In genomic region chr11:117936202-117936601, GRCm38 (mm10) we compare ENCODE assay signal across 7 mouse cellular contexts. TPM values are rescaled to one million over a fixed set of nuclear protein-coding genes. Genes with fewer than 3 reads are reported as not detected.
A peak's percentile ranks its signal among the peaks of the same experiment; 100 is the strongest.
DNase-seq lines count a peak whose midpoint lies in the region; ATAC-seq and TF ChIP-seq lines count a peak whose summit lies in the region.

No protein-coding gene starts in this region.

- no peaks in the 10 kb centered on the region for H3K79me2 ChIP-seq in CH12.LX (replicated peaks; ENCODE audit: control insufficient read depth, extremely low read depth, insufficient read depth, poor library complexity, severe bottlenecking)

- TF ChIP-seq CTCF in CH12.LX (conservative IDR thresholded peaks at IDR 0.05 in 1 of 2, IDR thresholded peaks at IDR 0.05 in 1 of 2; ENCODE audit: low read depth in 2 of 2, low read length in 2 of 2) = no peak

- no peak overlapping the region for H3K9ac ChIP-seq in CH12.LX (ENCODE audit: insufficient read depth, low read depth)
- H3K9ac ChIP-seq in heart, embryonic 11.5 days (ENCODE audit: low read depth, low read length) = no peak overlapping the region
- no peak overlapping the region for H3K9ac ChIP-seq in limb, embryonic 13.5 days

- no peak overlapping the region for H3K27ac ChIP-seq in CH12.LX (ENCODE audit: insufficient read depth, low read depth)
- H3K27ac ChIP-seq in heart, embryonic 11.5 days (ENCODE audit: low read depth, low read length) = peak overlapping the region; percentile 29; the same call in 1 of the 2 replicates
- peak overlapping the region; percentile 22; the same call in 1 of the 2 replicates for H3K27ac ChIP-seq in limb, embryonic 13.5 days

- H3K36me3 ChIP-seq in CH12.LX (replicated peaks in 1 of 2; ENCODE audit: control insufficient read depth in 1 of 2, insufficient read depth in 1 of 2, low read length in 1 of 2) = no peaks in the 10 kb centered on the region
- H3K36me3 ChIP-seq in heart, embryonic 11.5 days (ENCODE audit: control insufficient read depth, insufficient read depth, low read length) = no peaks in the 10 kb centered on the region
- no peaks in the 10 kb centered on the region for H3K36me3 ChIP-seq in limb, embryonic 13.5 days

- no peaks in the 10 kb centered on the region for H3K9me3 ChIP-seq in CH12.LX (replicated peaks; ENCODE audit: low read length)
- H3K9me3 ChIP-seq in heart, embryonic 11.5 days (replicated peaks; ENCODE audit: control insufficient read depth, low read length) = no peaks in the 10 kb centered on the region
- H3K9me3 ChIP-seq in limb, embryonic 13.5 days = no peaks in the 10 kb centered on the region

- H3K4me2 ChIP-seq in CH12.LX (ENCODE audit: insufficient read depth, low read depth, poor library complexity, severe bottlenecking) = no peak overlapping the region
- H3K4me2 ChIP-seq in heart, embryonic 11.5 days = no peak overlapping the region; the same call in 1 of the 2 replicates
- H3K4me2 ChIP-seq in limb, embryonic 13.5 days (replicated peaks) = 0 out of 2 replicates have a peak overlapping the region, but pooled peaks have one; percentile 4

- peaks cover 6 to 19% of the 10 kb centered on the region in 2 experiments for H3K4me1 ChIP-seq in CH12.LX (ENCODE audit: control insufficient read depth in 1 of 2, insufficient read depth in 2 of 2)
- H3K4me1 ChIP-seq in heart, embryonic 11.5 days (ENCODE audit: control insufficient read depth, insufficient read depth, low read length) = peaks cover 51% of the 10 kb centered on the region
- H3K4me1 ChIP-seq in limb, embryonic 13.5 days = peaks cover 78% of the 10 kb centered on the region

- H3K4me3 ChIP-seq in CH12.LX (replicated peaks in 1 of 3; ENCODE audit: low read depth in 2 of 3, low read length in 2 of 3, poor library complexity in 1 of 3) = no peak overlapping the region
- no peak overlapping the region for H3K4me3 ChIP-seq in heart, embryonic 11.5 days (ENCODE audit: low read depth, low read length)
- no peak overlapping the region for H3K4me3 ChIP-seq in limb, embryonic 13.5 days

- no peak for TF ChIP-seq RAD21 in CH12.LX (IDR thresholded peaks at IDR 0.05; ENCODE audit: low read depth, low read length)

- DNase-seq in CH12.LX (ENCODE audit: extremely low read depth) = no peak
- DNase-seq in R1 (ENCODE audit: low read depth, low spot score) = peak; percentile 51
- peak; percentile 69 for DNase-seq in ovary, postnatal 36 days (ENCODE audit: low spot score)
- no peak for DNase-seq in frontal cortex, postnatal 36 days (ENCODE audit: low spot score in 2 of 2)

- ATAC-seq in heart, embryonic 11.5 days (replicated peaks; ENCODE audit: insufficient number of reproducible peaks, low FRiP score, low TSS enrichment) = no peak
- ATAC-seq in limb, embryonic 13.5 days (ENCODE audit: low FRiP score, low read depth) = no peak
- no peak for ATAC-seq in erythroid progenitor cell, adult 5-6 weeks (replicated peaks; ENCODE audit: low FRiP score, poor library complexity, severe bottlenecking)

- no peak for TF ChIP-seq POLR2A in CH12.LX (IDR thresholded peaks at IDR 0.05; ENCODE audit: low read depth, low read length)

- H3K27me3 ChIP-seq in CH12.LX (replicated peaks) = peaks cover 40% of the 10 kb centered on the region
- peaks cover 23% of the 10 kb centered on the region for H3K27me3 ChIP-seq in heart, embryonic 11.5 days (ENCODE audit: control insufficient read depth, insufficient read depth, low read length)
- peaks cover 15% of the 10 kb centered on the region for H3K27me3 ChIP-seq in limb, embryonic 13.5 days

- in situ Hi-C loops in CH12.LX (cut with MboI; ENCODE audit: low pct_ligation_motif_present, low pct_unique_long_range_greater_than_20kb, low sequenced_read_pairs) = no loop called here

- WGBS in heart, embryonic 11.5 days (ENCODE audit: insufficient replicate concordance) = 31% methylated on average over 8 of the region's 8 CpGs
- 25% methylated on average over 8 of the region's 8 CpGs for WGBS in limb, embryonic 13.5 days

- TF ChIP-seq EP300 in CH12.LX (IDR thresholded peaks at IDR 0.05; ENCODE audit: low read length) = no peak

- dilution Hi-C loops in CH12.LX (cut with MboI; ENCODE audit: extremely low pct_ligation_motif_present, extremely low pct_unique_long_range_greater_than_20kb, low sequenced_read_pairs) = no loop called here

TF ChIP-seq in CH12.LX, 34 proteins besides CTCF, POLR2A, EP300 and RAD21:
- no peak for TF ChIP-seq ZNF384 (IDR thresholded peaks at IDR 0.05; ENCODE audit: low read depth, low read length)
- peak; percentile 33; the same call in 1 of the 2 replicates for TF ChIP-seq BHLHE40 (IDR thresholded peaks at IDR 0.05; ENCODE audit: low read depth, low read length)
TF ChIP-seq in CH12.LX: peak in this region for 1.

RNA-seq across cellular contexts. Expression of gene Socs3, which starts 33.6 kb away (rescaled TPM):
- 2.5 and 4.7 TPM in 2 replicates for total RNA-seq in CH12.LX (2012; rRNA removed)
- total RNA-seq in CH12.LX (2014; rRNA removed) = 1.1 and 1.2 TPM in 2 replicates
- polyA plus RNA-seq in CH12.LX (2012; ENCODE audit: insufficient read length, low read depth) = 0.83 and 1.1 TPM in 2 replicates
- 3.6 and 4.5 TPM in 2 replicates for polyA plus RNA-seq in heart, embryonic 11.5 days (2014; fragmentation: Nextera tagmentation; extraction: Ambion mirVana)
- polyA plus RNA-seq in limb, embryonic 13.5 days (2015; fragmentation: Nextera tagmentation; extraction: Ambion mirVana) = 15.6 and 15.8 TPM in 2 replicates
- 0.36 and 1.3 TPM in 2 replicates for total RNA-seq in erythroid progenitor cell, adult 5-6 weeks (2015; ENCODE audit: low replicate concordance)
- total RNA-seq in erythroid progenitor cell, adult 5-6 weeks (2017; ENCODE audit: low replicate concordance) = 1.2 TPM in 1 of 2 replicates, not detected in the other

RNA-seq across cellular contexts. Expression of gene Pgs1, which starts 49.9 kb away (rescaled TPM):
- total RNA-seq in CH12.LX (2012; rRNA removed) = 60.5 and 64.5 TPM in 2 replicates
- total RNA-seq in CH12.LX (2014; rRNA removed) = 38.1 and 39.8 TPM in 2 replicates
- polyA plus RNA-seq in CH12.LX (2012; ENCODE audit: insufficient read length, low read depth) = 50.4 and 50.8 TPM in 2 replicates
- polyA plus RNA-seq in heart, embryonic 11.5 days (2014; fragmentation: Nextera tagmentation; extraction: Ambion mirVana) = 26.5 and 27.4 TPM in 2 replicates
- 34.4 and 35.7 TPM in 2 replicates for polyA plus RNA-seq in limb, embryonic 13.5 days (2015; fragmentation: Nextera tagmentation; extraction: Ambion mirVana)
- total RNA-seq in erythroid progenitor cell, adult 5-6 weeks (2015; ENCODE audit: low replicate concordance) = 10.1 and 13.3 TPM in 2 replicates
- 5.1 and 22.5 TPM in 2 replicates for total RNA-seq in erythroid progenitor cell, adult 5-6 weeks (2017; ENCODE audit: low replicate concordance)

Comparison
In these comparisons a context has a peak if more than half of its experiments do, and no peak if none do; other contexts are left out.
1. DNase-seq: peak in R1 (single experiment) and ovary, postnatal 36 days (single experiment); none in CH12.LX (single experiment) and frontal cortex, postnatal 36 days (0 of 2).